Mouse (Mus musculus) neural tube, embryonic 15.5 days (tissue): ENCODE measurements around the gene Tnik. TPM values are rescaled to one million over a fixed set of nuclear protein-coding genes. Genes with fewer than 3 reads are reported as not detected.

ENCODE experiments used
- ATAC-seq: fragments of 200-750 bp; cut with Nextera tagmentation; 2 replicates; pipeline ENCODE4 v1.8.0; 2017; ENCODE audit warnings: mild to moderate bottlenecking, moderate TSS enrichment, moderate library complexity; ENCODE audit not compliant: low FRiP score
- H3K27ac ChIP-seq: fragments of 300-500 bp; sonication (generic); replicated peaks from 2 replicates; pipeline ENCODE4 v1.5.1; 2015; ENCODE audit warnings: mild to moderate bottlenecking, inconsistent platforms
- H3K27me3 ChIP-seq: fragments of 300-500 bp; sonication (generic); replicated peaks from 2 replicates; pipeline ENCODE4 v1.6.1; 2015; ENCODE audit warnings: inconsistent platforms
- H3K36me3 ChIP-seq: fragments of 300-500 bp; sonication (generic); 2 replicates; pipeline ENCODE4 v1.6.1; 2015; ENCODE audit warnings: inconsistent platforms
- H3K4me1 ChIP-seq: fragments of 300-500 bp; sonication (generic); 2 replicates; pipeline ENCODE4 v1.6.1; 2015; ENCODE audit warnings: inconsistent platforms
- H3K4me2 ChIP-seq: fragments of 300-500 bp; sonication (generic); 2 replicates; pipeline ENCODE4 v1.6.1; 2015; ENCODE audit warnings: inconsistent platforms, mild to moderate bottlenecking, moderate library complexity
- H3K4me3 ChIP-seq: fragments of 300-500 bp; sonication (generic); replicated peaks from 2 replicates; pipeline ENCODE4 v1.5.1; 2015; ENCODE audit warnings: mild to moderate bottlenecking, inconsistent platforms
- H3K9ac ChIP-seq: fragments of 300-500 bp; sonication (generic); replicated peaks from 2 replicates; pipeline ENCODE4 v1.6.1; 2015; ENCODE audit warnings: mild to moderate bottlenecking, inconsistent platforms
- H3K9me3 ChIP-seq: fragments of 300-500 bp; sonication (generic); replicated peaks from 2 replicates; pipeline ENCODE4 v1.6.1; 2016; ENCODE audit warnings: inconsistent platforms
- WGBS: fragments of 180-500 bp; shearing (Covaris S2); methylation state at CpG from one replicate; pipeline ENCODE4 v1.1.7; 2015; ENCODE audit warnings: mixed read lengths; 5-methylcytosine and 5-hydroxymethylcytosine counted together
- polyA plus RNA-seq: library from polyadenylated mRNA; unstranded; fragments of >200 nt; fragmentation: Nextera tagmentation; extraction: Ambion mirVana; gene quantifications from 2 replicates; pipeline ENCODE4 v1.2.1, GENCODE M21; 2015

Gene Tnik
- polyA plus RNA-seq, 1 experiment from 2014 or later, result 67.3 TPM

GRCm38 (mm10) chr3:28441545-28441944 is 178.5 kb downstream of the Tnik start:
- 0 out of 2 replicates have a peak overlapping the region, but pooled peaks have one; percentile 30 for H3K27ac ChIP-seq
- H3K36me3 ChIP-seq, result no peaks in the 10 kb centered on the region
- H3K4me1 ChIP-seq, result peaks cover 12% of the 10 kb centered on the region
- 58% methylated on average over 4 of the region's 4 CpGs for WGBS
- H3K4me2 ChIP-seq, result no peak overlapping the region
- ATAC-seq, result no peak
- H3K9ac ChIP-seq, result no peak overlapping the region
- no peaks in the 10 kb centered on the region for H3K9me3 ChIP-seq
- H3K4me3 ChIP-seq, result no peak overlapping the region
- no peaks in the 10 kb centered on the region for H3K27me3 ChIP-seq

GRCm38 (mm10) chr3:28442116-28442515 is 179.1 kb downstream of the Tnik start:
- no peak overlapping the region for H3K4me3 ChIP-seq
- H3K27me3 ChIP-seq, result no peaks in the 10 kb centered on the region
- peaks cover 12% of the 10 kb centered on the region for H3K4me1 ChIP-seq
- no peaks in the 10 kb centered on the region for H3K36me3 ChIP-seq
- no peak overlapping the region for H3K9ac ChIP-seq
- no peak overlapping the region for H3K4me2 ChIP-seq
- no peaks in the 10 kb centered on the region for H3K9me3 ChIP-seq
- ATAC-seq, result no peak
- H3K27ac ChIP-seq, result no peak overlapping the region
- WGBS, result 92% methylated on average over 4 of the region's 4 CpGs

GRCm38 (mm10) chr3:28447950-28448349 is 184.9 kb downstream of the Tnik start:
- Histone ChIP-seq H3K36me3 (no peaks in the 10 kb centered on the region), H3K4me3 (no peak overlapping the region), H3K4me2 (no peak overlapping the region), H3K9ac (no peak overlapping the region), H3K27ac (no peak overlapping the region), H3K9me3 (no peaks in the 10 kb centered on the region), H3K4me1 (0 out of 2 replicates have a peak, but pooled peaks cover 3% of the 10 kb centered on the region), H3K27me3 (no peaks in the 10 kb centered on the region)
- no peak for ATAC-seq
- 63% methylated on average over 4 of the region's 4 CpGs for WGBS

- Histone ChIP-seq H3K27me3 (no peaks in the 10 kb centered on the region), H3K9me3 (no peaks in the 10 kb centered on the region), H3K4me2 (no peak overlapping the region), H3K27ac (no peak overlapping the region), H3K4me3 (no peak overlapping the region), H3K4me1 (0 out of 2 replicates have a peak, but pooled peaks cover 3% of the 10 kb centered on the region), H3K36me3 (no peaks in the 10 kb centered on the region), H3K9ac (no peak overlapping the region)
- 72% methylated on average over 3 of the region's 3 CpGs for WGBS
- ATAC-seq, result no peak
These were observed 190.4 kb downstream of the Tnik start for GRCm38 (mm10) chr3:28453458-28453857.

GRCm38 (mm10) chr3:28456842-28457241 is 193.8 kb downstream of the Tnik start:
- 83% methylated on average over 8 of the region's 8 CpGs for WGBS
- Histone ChIP-seq H3K36me3 (no peaks in the 10 kb centered on the region), H3K4me2 (no peak overlapping the region), H3K9ac (no peak overlapping the region), H3K27ac (no peak overlapping the region), H3K4me1 (0 out of 2 replicates have a peak, but pooled peaks cover 3% of the 10 kb centered on the region), H3K9me3 (no peaks in the 10 kb centered on the region), H3K4me3 (no peak overlapping the region), H3K27me3 (no peaks in the 10 kb centered on the region)
- no peak for ATAC-seq

- ATAC-seq, result no peak
- Histone ChIP-seq H3K27ac (no peak overlapping the region), H3K4me1 (0 out of 2 replicates have a peak, but pooled peaks cover 3% of the 10 kb centered on the region), H3K4me3 (no peak overlapping the region), H3K9ac (no peak overlapping the region), H3K36me3 (no peaks in the 10 kb centered on the region), H3K27me3 (no peaks in the 10 kb centered on the region), H3K4me2 (no peak overlapping the region), H3K9me3 (no peaks in the 10 kb centered on the region)
- WGBS, result 85% methylated on average over 2 of the region's 2 CpGs
These were observed 194.5 kb downstream of the Tnik start for GRCm38 (mm10) chr3:28457517-28457916.

GRCm38 (mm10) chr3:28466688-28467087 is 203.7 kb downstream of the Tnik start:
- H3K9me3 ChIP-seq, result no peaks in the 10 kb centered on the region
- H3K4me3 ChIP-seq, result no peak overlapping the region
- peaks cover 13% of the 10 kb centered on the region; the same call in 1 of the 2 replicates for H3K4me1 ChIP-seq
- H3K27ac ChIP-seq, result no peak overlapping the region
- no peak for ATAC-seq
- H3K27me3 ChIP-seq, result no peaks in the 10 kb centered on the region
- no peak overlapping the region for H3K4me2 ChIP-seq
- H3K9ac ChIP-seq, result no peak overlapping the region
- H3K36me3 ChIP-seq, result no peaks in the 10 kb centered on the region
- WGBS, result 87% methylated on average over 4 of the region's 4 CpGs

- H3K9me3 ChIP-seq, result no peaks in the 10 kb centered on the region
- no peak overlapping the region for H3K9ac ChIP-seq
- H3K4me2 ChIP-seq, result no peak overlapping the region
- H3K27ac ChIP-seq, result no peak overlapping the region
- no peak overlapping the region for H3K4me3 ChIP-seq
- peaks cover 13% of the 10 kb centered on the region; the same call in 1 of the 2 replicates for H3K4me1 ChIP-seq
- 41% methylated on average over 1 of the region's 1 CpGs for WGBS
- H3K36me3 ChIP-seq, result no peaks in the 10 kb centered on the region
- no peaks in the 10 kb centered on the region for H3K27me3 ChIP-seq
- ATAC-seq, result no peak
These were observed 204.2 kb downstream of the Tnik start for GRCm38 (mm10) chr3:28467148-28467754.

- ATAC-seq, result no peak
- H3K9me3 ChIP-seq, result no peaks in the 10 kb centered on the region
- H3K4me2 ChIP-seq, result no peak overlapping the region
- no peak overlapping the region for H3K4me3 ChIP-seq
- H3K9ac ChIP-seq, result no peak overlapping the region
- peaks cover 13% of the 10 kb centered on the region; the same call in 1 of the 2 replicates for H3K4me1 ChIP-seq
- no peaks in the 10 kb centered on the region for H3K36me3 ChIP-seq
- WGBS, result 70% methylated on average over 4 of the region's 4 CpGs
- no peak overlapping the region for H3K27ac ChIP-seq
- H3K27me3 ChIP-seq, result no peaks in the 10 kb centered on the region
These were observed 204.9 kb downstream of the Tnik start for GRCm38 (mm10) chr3:28467871-28468285.

- Histone ChIP-seq H3K4me1 (peaks cover under 1% of the 10 kb centered on the region; the same call in 1 of the 2 replicates), H3K4me2 (no peak overlapping the region), H3K9ac (no peak overlapping the region), H3K27ac (no peak overlapping the region), H3K27me3 (no peaks in the 10 kb centered on the region), H3K36me3 (no peaks in the 10 kb centered on the region), H3K4me3 (no peak overlapping the region), H3K9me3 (no peaks in the 10 kb centered on the region)
- WGBS, result 63% methylated on average over 1 of the region's 1 CpGs
- ATAC-seq, result no peak
These were observed 210.4 kb downstream of the Tnik start for GRCm38 (mm10) chr3:28473439-28473838.

- Histone ChIP-seq H3K36me3 (no peaks in the 10 kb centered on the region), H3K9me3 (no peaks in the 10 kb centered on the region), H3K9ac (no peak overlapping the region), H3K27me3 (no peaks in the 10 kb centered on the region), H3K4me2 (no peak overlapping the region), H3K4me3 (no peak overlapping the region), H3K4me1 (peaks cover 11% of the 10 kb centered on the region; the same call in 1 of the 2 replicates), H3K27ac (no peak overlapping the region)
- ATAC-seq, result no peak
- WGBS, result 93% methylated on average over 2 of the region's 2 CpGs
These were observed 214.4 kb downstream of the Tnik start for GRCm38 (mm10) chr3:28477373-28477772.

GRCm38 (mm10) chr3:28485716-28486115 is 222.7 kb downstream of the Tnik start:
- Histone ChIP-seq H3K4me1 (peaks cover 18% of the 10 kb centered on the region; the same call in 1 of the 2 replicates), H3K9ac (no peak overlapping the region), H3K4me2 (no peak overlapping the region), H3K27ac (no peak overlapping the region), H3K4me3 (no peak overlapping the region), H3K36me3 (no peaks in the 10 kb centered on the region), H3K27me3 (no peaks in the 10 kb centered on the region), H3K9me3 (no peaks in the 10 kb centered on the region)
- 85% methylated on average over 7 of the region's 7 CpGs for WGBS
- ATAC-seq, result no peak
